Mouse (Mus musculus) ES-Bruce4 (cell line): ENCODE data around the gene Mef2a. TPM values are rescaled to one million over a fixed set of nuclear protein-coding genes. Genes with fewer than 3 reads are reported as not detected.

Experiments
- H3K27ac ChIP-seq: 2 replicates; pipeline ENCODE4 v1.5.1; 2012; ENCODE audit warnings: low read length, inconsistent platforms; ENCODE audit not compliant: insufficient read depth
- H3K27me3 ChIP-seq: 2 replicates; pipeline ENCODE4 v1.6.1; 2012; ENCODE audit warnings: mild to moderate bottlenecking, low read length, inconsistent platforms; ENCODE audit not compliant: control insufficient read depth, poor library complexity, insufficient read depth, severe bottlenecking
- H3K36me3 ChIP-seq: 2 replicates; pipeline ENCODE4 v1.6.1; 2012; ENCODE audit warnings: inconsistent platforms, mild to moderate bottlenecking, low read length, moderate library complexity; ENCODE audit not compliant: control insufficient read depth, poor library complexity, insufficient read depth, severe bottlenecking
- H3K4me1 ChIP-seq: one replicate; pipeline ENCODE4 v1.8.1; 2011; ENCODE audit warnings: low read length; ENCODE audit not compliant: control insufficient read depth, insufficient read depth
- H3K4me3 ChIP-seq: 2 replicates; pipeline ENCODE4 v1.5.1; 2011; ENCODE audit warnings: low read depth, mild to moderate bottlenecking, low read length
- H3K9ac ChIP-seq: 2 replicates; pipeline ENCODE4 v1.6.1; 2012; ENCODE audit warnings: low read depth, mild to moderate bottlenecking, inconsistent platforms; ENCODE audit not compliant: poor library complexity, severe bottlenecking
- H3K9me3 ChIP-seq: replicated peaks from 2 replicates; pipeline ENCODE4 v1.6.1; 2012; ENCODE audit warnings: mild to moderate bottlenecking, low read length, inconsistent platforms; ENCODE audit not compliant: control insufficient read depth, poor library complexity, insufficient read depth, severe bottlenecking
- CTCF ChIP-seq: IDR thresholded peaks from one replicate; pipeline ENCODE4 v1.8.1; 2011; ENCODE audit warnings: low read depth, low read length
- EP300 ChIP-seq: IDR thresholded peaks from 2 replicates; pipeline ENCODE4 v1.6.1; 2011; ENCODE audit warnings: low read depth, low read length; ENCODE audit not compliant: insufficient read depth
- POLR2A ChIP-seq: IDR thresholded peaks from one replicate; pipeline ENCODE4 v1.8.1; 2011; ENCODE audit warnings: low read length; ENCODE audit not compliant: insufficient read depth
- polyA plus RNA-seq: library from polyadenylated mRNA; stranded (reverse); fragments of >200 nt; gene quantifications from 2 replicates; pipeline ENCODE4 v1.2.4, GENCODE M21; 2011; ENCODE audit warnings: low read depth; ENCODE audit not compliant: missing spikeins, insufficient read depth, insufficient read length

The Mef2a gene
- polyA plus RNA-seq, 1 experiment: 29.5 TPM

GRCm38 (mm10) chr7:67414766-67415165 is 42.1 kb upstream of the Mef2a start:
- peaks cover 4% of the 10 kb centered on the region for H3K9me3 ChIP-seq
- no peak for TF ChIP-seq CTCF
- no peak for TF ChIP-seq EP300
- no peak for TF ChIP-seq POLR2A
- no peak overlapping the region for H3K9ac ChIP-seq
- H3K27ac ChIP-seq: no peak overlapping the region
- no peaks in the 10 kb centered on the region for H3K27me3 ChIP-seq
- H3K4me3 ChIP-seq: no peak overlapping the region
- H3K36me3 ChIP-seq: no peaks in the 10 kb centered on the region
- H3K4me1 ChIP-seq: no peaks in the 10 kb centered on the region

GRCm38 (mm10) chr7:67412686-67413085 is 40.0 kb upstream of the Mef2a start:
- H3K4me3 ChIP-seq: no peak overlapping the region
- no peak overlapping the region for H3K9ac ChIP-seq
- no peaks in the 10 kb centered on the region for H3K36me3 ChIP-seq
- no peaks in the 10 kb centered on the region for H3K4me1 ChIP-seq
- no peak for TF ChIP-seq CTCF
- TF ChIP-seq POLR2A: no peak
- TF ChIP-seq EP300: no peak
- H3K27me3 ChIP-seq: no peaks in the 10 kb centered on the region
- no peak overlapping the region for H3K27ac ChIP-seq
- H3K9me3 ChIP-seq: no peaks in the 10 kb centered on the region; the same call in 1 of the 2 replicates

DNA sequence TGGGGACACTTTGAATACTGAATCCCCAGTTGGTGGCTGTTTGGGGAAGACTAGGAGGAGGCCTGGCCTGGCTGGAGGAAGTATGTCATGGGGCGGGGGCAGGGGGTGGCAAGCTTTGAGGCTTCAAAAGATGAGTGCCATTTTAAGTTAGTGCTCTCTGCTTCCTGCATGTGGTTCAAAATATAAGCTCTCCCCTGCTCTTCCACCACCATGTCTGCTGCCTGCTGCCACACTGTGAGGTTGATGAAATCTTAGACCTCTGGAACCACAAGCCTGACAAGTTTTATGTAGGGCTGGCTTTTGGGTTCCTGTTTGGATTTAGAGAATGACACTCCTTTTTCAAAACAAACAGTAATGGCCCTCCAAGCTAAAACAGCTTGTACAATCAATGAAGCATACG is 34.4 kb upstream of the Mef2a start:
- H3K4me1 ChIP-seq: no peaks in the 10 kb centered on the region
- no peaks in the 10 kb centered on the region for H3K27me3 ChIP-seq
- no peak overlapping the region for H3K9ac ChIP-seq
- TF ChIP-seq POLR2A (no peak), CTCF (no peak), EP300 (no peak)
- H3K27ac ChIP-seq: no peak overlapping the region
- H3K4me3 ChIP-seq: no peak overlapping the region
- H3K9me3 ChIP-seq: no peaks in the 10 kb centered on the region
- H3K36me3 ChIP-seq: no peaks in the 10 kb centered on the region

- Histone ChIP-seq H3K27ac (no peak overlapping the region), H3K27me3 (no peaks in the 10 kb centered on the region), H3K36me3 (no peaks in the 10 kb centered on the region), H3K9ac (no peak overlapping the region), H3K4me1 (no peaks in the 10 kb centered on the region), H3K9me3 (no peaks in the 10 kb centered on the region), H3K4me3 (no peak overlapping the region)
- TF ChIP-seq POLR2A (no peak), CTCF (no peak), EP300 (no peak)
These were observed 31.5 kb upstream of the Mef2a start for GRCm38 (mm10) chr7:67404176-67404575.

GRCm38 (mm10) chr7:67402353-67402752 is 29.7 kb upstream of the Mef2a start:
- no peaks in the 10 kb centered on the region for H3K4me1 ChIP-seq
- no peak overlapping the region for H3K27ac ChIP-seq
- no peak overlapping the region for H3K4me3 ChIP-seq
- TF ChIP-seq POLR2A (no peak), CTCF (no peak), EP300 (no peak)
- H3K27me3 ChIP-seq: no peaks in the 10 kb centered on the region
- no peaks in the 10 kb centered on the region for H3K36me3 ChIP-seq
- H3K9ac ChIP-seq: no peak overlapping the region
- H3K9me3 ChIP-seq: no peaks in the 10 kb centered on the region

GRCm38 (mm10) chr7:67401379-67401778 is 28.7 kb upstream of the Mef2a start:
- Histone ChIP-seq H3K27me3 (no peaks in the 10 kb centered on the region), H3K4me3 (no peak overlapping the region), H3K27ac (no peak overlapping the region), H3K9ac (no peak overlapping the region), H3K36me3 (no peaks in the 10 kb centered on the region), H3K9me3 (no peaks in the 10 kb centered on the region), H3K4me1 (no peaks in the 10 kb centered on the region)
- no peak for TF ChIP-seq CTCF
- no peak for TF ChIP-seq POLR2A
- TF ChIP-seq EP300: no peak

GRCm38 (mm10) chr7:67390760-67391159 is 18.1 kb upstream of the Mef2a start:
- Histone ChIP-seq H3K4me3 (no peak overlapping the region), H3K36me3 (no peaks in the 10 kb centered on the region), H3K27me3 (no peaks in the 10 kb centered on the region), H3K4me1 (no peaks in the 10 kb centered on the region), H3K9ac (no peak overlapping the region), H3K9me3 (no peaks in the 10 kb centered on the region), H3K27ac (no peak overlapping the region)
- TF ChIP-seq POLR2A: no peak
- no peak for TF ChIP-seq CTCF
- TF ChIP-seq EP300: no peak
